Mouse (Mus musculus): ENCODE measurements around the gene Gm20388. TPM values are rescaled to one million over a fixed set of nuclear protein-coding genes. Genes with fewer than 3 reads are reported as not detected.

The Gm20388 gene
- total RNA-seq, 1 experiment from 2014 or later = 3.6 TPM

DNA sequence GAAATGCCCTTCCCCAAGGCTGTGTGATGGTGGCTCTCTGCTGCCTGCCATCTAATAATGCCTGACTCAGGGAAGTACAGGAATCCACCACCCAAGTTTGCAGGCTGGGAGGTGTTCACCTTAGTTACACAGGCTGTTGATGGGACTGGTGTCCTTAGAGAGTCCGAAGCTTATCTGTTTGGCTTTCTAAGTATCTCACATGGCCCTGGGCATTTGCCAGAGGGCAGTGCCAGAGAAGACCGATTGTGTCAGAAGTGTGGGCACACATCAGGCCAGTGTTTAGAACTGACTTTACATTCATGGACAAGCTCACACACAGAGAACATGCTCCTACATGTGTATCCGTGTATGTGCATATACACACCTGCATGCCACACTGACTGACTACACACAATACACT, 1300.0 kb downstream of the Gm20388 start:
- no peak for DNase-seq

DNA sequence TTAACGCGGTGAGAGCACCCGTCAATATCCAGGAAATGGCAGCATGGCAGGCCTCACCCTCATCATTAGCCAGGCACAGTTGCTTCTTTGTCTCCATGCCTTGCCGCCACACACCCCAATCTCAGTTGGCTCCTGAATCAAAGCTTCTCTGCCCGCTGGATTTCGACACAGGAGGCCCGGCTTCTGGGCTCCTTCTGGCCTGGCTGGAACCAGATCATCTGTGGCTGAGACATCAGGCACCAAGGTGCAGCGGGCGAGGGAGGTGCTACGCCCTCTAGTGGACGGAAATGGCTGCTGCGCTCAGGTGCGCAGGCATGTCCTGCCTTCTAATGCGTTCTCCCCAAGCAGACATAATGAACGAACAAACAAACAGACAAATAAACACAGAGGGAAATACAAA, 1302.6 kb downstream of the Gm20388 start:
- no peak for DNase-seq

DNA sequence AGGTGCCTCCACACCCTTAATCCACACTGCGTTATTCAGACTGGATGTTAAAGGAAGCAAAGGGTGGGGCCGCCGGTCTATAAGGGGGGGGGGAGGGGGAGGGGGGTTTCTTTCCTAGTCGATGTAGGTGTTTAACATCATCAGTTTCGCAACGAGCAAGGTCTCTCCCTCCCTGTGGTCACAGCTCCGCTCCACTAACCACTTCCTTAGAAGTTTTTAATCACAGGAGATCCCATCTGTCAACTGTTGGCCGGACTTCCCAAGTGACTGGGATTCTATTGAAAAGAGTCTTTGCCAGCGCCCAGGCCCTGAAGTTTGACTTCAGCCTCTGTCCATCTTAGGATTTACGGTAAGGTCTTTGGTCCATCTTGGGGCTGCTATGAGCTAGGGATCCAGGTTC, 1303.0 kb downstream of the Gm20388 start:
- DNase-seq = no peak

DNA sequence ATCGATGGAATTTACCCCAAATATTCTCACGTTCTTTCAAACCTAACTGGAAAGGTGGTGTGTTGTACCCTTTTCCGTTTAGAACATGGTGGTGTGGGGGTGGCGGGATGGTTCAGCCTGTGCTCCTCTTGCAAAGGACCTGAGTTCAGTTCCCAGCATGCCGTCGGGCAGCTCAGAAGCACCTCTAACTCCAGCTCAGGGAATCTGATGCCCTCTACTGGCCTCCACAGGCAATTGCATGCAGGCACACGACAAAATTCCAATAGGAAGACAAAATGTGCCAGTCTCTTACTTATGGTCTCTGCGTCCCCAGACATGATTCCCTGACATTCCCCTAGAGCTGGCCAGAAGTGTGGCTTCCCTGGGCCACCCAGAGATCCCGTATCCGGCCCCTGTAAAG, 1304.3 kb downstream of the Gm20388 start:
- no peak for DNase-seq

DNA sequence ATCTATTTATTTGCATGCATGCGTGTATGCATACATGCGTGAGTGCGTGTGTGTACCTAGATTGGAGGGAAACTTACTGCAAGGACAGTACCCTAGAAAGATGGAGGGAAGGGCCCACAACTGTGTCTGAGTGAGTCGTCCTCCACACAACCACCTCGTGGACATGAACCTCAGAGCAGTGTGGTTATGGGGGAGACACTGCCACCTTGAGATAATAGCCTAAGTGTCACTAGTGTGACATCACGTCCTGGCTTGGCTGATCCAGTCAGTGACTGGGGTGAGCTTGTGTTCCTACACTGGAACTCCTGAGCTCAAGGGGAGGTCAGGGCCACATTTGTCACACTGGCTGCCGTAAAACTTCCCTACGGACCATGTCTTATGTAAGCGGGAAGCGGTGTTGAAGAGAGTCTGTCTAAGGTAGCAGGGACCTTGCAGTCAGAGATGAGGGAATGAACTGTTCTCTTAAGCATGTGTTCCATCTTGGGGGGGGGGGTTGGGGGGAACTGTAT, 1305.9 kb downstream of the Gm20388 start:
- no peak for DNase-seq

DNA sequence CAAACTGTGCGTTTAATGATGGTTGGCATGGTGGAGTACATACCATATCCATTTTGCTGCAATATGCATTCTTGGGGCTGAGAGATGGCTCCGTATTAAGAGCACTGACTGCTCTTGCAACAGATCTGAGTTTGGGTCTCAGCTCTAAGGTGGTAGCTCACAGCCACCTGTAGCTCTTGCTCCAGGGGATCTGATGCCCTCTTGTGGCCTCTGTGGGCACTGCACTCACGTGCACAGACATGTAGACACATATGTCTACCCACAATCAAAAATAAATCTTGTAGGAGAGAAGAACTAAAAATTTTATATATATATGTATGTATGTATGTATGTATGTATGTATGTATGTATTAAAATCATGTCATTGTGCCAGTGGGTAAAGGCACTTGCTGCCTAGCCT, 1307.8 kb downstream of the Gm20388 start:
- DNase-seq = no peak

DNA sequence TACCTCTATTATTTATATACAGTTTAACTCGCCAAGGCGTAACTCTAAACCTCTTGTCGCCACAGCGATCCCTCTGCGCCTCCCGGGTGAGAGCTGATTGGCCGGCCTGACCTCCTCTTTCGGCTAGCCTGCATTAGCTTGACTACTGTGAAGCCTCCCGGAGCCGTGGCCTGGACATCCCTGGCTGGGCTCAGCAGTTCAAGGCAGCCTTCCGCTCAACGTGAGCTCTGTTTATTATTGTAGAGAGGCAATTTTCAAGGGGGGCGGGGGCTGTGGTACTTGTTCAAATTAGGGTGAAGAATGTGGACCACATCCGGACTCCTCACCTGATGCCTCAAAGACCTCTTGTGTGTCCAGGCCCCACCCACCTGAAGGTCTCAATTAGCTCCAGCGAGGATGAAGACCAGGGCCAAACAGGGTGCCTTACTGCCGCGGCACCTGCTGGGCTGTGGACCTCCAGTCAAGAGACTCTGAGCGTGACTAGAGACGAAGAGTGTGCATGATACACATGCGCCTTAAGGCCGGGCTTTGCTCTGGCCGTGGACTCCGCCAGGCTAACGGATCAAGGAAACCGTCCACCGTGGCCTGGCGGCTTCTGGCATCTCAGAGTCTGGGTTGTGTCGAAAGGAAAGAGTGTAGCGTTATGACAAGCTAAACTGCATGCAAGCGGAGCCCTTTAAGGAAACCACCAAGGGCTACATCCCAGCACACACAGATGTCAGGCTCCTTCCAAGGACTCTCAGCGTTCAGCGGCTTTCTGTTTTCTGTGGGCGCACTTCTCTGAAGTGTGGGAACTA, 1309.7 kb downstream of the Gm20388 start:
- no peak for DNase-seq

DNA sequence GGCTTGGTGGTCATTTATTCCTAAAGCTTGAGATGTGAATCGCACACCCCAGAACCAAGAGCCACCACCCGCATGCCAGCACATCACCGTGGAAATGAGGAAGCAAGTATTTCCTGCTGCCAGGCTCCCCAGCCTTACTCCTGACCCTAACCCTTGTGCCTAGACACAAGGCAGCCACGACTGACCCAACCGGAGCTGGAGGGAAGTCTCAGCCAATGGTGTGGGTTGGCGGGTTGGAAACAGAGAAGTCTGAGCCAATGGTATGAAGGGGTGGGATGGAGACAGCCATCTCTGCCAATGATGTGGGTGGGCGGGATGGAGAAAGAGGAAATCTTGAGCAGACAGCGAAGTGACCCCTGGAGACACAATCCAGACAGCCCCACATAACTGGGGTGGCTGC, 1314.1 kb downstream of the Gm20388 start:
- no peak for DNase-seq

DNA sequence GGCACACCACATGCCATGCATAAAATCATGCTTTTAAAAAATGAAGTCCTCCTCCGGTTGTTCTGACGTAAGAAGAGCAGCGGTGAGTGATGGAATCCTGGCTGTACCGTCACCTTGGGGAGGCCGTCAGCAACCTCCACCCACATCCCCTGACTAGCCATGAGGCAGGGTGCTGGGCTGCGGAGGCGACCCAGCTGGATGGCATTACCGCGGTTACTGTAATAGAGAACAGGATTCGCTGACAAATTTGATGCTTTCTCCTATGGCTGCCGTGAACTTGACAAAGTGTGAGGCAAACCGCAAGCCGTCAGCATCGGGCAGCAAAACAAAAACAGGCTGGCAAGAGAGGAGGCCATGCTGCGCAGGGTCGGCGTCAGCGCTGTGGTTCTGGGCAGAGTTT, 1317.1 kb downstream of the Gm20388 start:
- DNase-seq = no peak

DNA sequence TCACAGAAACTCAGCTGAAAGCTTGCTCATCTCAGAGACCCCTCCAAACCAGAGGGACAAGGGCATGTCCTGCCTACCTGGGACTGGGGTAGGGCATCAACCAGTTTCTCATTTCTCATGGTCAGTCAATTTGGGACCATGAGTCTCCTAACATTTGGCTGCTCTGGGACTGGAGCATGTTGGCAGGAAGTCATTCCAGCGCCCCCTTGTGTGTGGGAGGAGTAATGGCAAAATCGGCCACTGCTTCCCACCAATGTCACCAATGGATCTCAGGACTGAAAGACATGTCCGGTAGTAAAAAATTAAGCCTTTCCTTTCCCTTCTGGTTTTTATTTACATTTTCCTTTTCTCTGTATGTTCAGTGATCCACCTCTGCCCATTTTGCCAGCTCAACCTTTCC, 1318.3 kb downstream of the Gm20388 start:
- peak; percentile 18 for DNase-seq

DNA sequence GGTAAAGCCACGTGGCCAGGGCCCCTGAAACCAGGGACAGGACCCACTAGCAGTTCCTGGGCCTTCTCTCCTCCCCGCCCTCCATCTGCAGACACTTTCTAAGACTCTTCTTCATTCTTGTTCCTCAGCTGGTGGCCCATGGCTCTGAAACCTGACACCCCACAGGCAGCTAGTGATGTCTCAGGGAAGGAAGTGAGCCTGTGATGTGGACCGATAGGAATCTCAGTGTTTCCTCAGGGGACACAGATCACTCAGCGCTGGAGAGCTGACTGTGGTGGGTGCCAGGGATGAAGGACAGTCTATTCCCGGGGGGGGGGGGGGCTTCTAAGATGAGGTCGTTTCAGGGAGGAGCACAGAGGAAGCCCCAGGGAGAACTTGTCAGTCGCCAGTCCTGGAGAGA, 1318.9 kb downstream of the Gm20388 start:
- DNase-seq = no peak

DNA sequence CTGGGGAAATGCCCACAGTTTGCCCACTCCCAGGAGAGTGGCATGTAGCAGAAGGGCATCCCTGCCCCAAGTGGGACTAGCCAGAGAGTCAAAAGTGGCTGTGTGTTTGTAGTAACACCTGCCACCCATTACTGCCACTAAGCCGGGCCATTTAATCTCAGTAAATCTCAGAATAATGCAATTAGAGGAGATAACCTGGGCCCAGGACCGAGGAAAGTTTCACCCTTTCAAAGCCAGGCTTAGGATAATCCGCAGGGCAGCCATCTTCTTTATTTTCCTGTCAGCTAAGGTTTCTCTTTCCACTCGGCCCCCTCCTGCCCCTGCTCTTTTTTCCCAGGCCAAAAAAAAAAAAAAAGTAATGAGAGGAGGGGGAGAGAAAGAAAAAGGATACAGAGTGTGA, 1322.6 kb downstream of the Gm20388 start:
- no peak for DNase-seq

DNA sequence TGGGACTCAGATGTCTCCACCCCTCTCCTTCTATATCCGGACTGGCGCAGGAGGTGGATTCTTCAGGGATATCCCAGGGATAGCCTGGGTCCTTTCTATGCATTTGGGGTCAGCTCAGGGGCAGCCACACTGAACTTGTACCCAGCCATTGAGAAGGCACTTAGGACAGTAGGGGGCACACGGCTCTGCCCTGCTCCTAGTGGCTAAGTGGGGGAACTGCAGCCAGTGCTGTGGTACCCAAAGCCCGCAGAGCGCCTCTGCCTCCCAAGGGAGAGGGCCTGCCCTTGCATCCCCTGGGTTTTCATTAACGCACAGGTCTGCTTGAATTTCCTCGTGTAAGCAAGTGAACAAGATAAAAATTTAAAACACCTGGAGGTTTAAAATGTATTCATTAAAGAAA, 1324.3 kb downstream of the Gm20388 start:
- DNase-seq = no peak

DNA sequence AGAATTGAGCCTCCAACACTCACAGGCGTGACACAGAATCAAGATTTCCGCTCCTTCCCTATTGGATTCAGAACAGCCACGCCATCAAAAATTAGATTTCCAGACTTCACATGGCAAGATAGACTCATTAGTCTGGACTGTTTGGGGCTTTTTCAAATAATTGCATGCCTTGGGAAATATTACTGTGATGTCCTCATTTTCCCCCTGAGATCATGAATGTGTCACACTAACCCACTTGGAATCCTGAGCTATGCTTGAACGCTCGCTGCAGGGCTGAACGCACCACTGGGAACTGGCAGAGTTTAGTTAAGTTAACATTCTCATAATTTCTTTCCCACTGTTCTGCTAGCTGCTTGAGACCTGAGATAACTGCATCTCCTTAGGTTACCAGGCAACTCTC, 1329.0 kb downstream of the Gm20388 start:
- DNase-seq = no peak

DNA sequence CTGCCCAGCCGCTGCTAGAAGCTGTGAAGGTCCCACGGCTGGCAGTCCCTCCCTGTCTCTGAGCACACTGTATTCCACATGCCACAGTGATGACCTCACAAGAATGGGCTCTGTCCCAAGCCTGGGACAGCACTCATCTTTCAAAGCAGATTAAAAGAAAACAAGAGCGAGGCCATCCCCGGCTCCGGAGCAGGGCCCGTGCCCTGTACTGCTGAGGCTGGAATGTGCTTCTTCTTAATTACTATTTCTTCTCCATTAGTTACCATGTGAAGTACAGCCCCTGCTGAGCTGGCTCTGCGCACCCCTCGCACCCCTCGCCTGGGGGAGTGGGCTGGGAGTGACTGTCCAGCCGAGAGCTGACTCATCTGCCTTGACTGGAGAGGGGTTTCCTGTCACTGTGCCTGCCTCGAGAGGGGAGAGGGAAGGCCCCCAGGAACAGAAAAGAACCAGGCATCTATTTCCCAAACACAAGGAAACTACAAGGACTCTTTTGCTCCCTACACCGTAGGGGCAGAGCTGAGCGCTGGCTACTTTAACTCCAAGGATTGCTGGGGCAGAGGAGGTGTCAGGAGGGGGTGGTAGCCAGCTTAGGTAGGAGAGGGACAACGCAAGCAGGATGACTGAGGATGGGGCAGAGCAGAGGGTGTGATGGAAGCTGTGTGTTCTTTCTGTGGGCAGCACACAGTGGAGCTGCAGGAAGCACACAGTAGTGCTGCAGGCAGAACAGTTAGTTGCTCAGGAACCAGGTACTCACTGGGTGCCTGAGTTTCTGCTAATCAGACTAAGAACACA, 1331.3 kb downstream of the Gm20388 start:
- DNase-seq = peak; percentile 77

DNA sequence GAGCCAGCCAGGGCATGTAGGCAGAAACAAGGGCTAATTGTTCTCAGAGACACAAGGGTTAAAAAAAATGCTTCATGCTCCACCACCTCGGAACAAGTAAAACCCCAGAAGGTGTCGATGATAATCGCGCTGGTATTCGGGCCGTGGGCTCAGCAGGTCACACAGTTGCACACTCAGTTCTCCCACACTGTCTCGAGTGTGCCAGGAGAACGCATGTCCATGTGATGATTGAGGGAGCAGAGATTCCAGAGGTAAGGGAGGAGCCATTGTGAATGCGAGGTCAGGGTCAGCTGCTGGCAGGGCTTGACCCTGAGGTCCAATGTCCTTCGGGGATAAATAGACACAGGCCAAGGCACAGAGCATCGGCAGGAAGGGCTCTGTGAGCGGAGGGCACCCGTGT, 1332.0 kb downstream of the Gm20388 start:
- DNase-seq = no peak

DNA sequence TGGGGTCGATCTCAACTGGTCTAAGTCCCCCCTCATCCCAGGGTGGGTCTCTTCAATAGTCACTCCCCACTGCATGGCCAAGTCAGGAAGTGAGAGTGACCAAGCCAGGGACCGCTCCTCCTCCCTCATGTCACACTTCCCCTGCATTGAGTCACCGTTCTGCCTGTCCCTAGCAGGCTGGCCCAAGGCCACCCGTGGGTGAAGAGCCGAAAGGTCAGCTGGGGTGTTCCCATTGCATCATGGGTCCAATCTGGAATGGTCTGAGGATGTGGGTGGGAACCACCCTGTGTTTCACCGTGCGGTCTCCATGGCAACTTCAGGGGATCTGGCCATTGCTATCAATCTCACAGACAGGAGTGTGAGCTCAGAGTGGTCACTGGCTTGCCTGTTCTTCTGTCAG, 1338.2 kb downstream of the Gm20388 start:
- DNase-seq = peak; percentile 84

DNA sequence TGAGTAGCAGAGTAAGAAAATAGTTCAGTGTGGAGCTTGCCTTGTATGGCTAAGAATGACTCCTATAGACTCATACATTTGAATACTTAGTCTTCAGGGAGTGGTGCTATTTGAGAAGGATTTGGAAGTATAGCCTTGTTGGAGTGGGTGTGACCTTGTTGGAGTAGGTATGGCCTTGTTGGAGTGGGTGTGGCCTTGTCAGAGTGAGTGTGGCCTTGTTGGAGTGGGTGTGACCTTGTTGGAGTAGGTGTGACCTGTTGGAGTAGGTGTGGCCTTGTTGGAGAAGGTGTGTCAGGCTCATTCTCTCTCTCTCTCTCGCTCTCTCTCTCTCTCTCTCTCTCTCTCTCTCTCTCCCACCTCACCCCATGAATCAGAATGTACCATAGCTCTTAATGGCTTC, 1338.8 kb downstream of the Gm20388 start:
- DNase-seq = no peak

DNA sequence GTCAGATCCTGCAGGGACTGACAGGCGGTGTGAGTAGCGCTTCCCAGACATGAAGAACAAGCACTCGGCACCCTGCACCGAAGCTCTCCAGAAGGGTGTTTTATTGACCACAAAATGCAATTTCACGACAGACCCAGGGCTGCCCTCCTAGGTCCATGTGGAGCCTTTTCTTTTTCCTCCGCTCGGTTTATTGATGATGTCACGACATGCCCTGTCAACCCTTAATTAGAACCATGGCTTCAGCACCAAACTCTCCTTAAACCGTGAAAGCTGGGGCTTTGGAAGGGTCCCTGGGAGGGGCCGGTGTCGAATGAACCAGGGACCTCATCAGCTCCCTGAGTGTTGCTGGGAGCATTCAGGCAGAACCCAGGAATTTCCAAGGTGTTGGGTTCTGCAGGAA, 1340.4 kb downstream of the Gm20388 start:
- no peak for DNase-seq

DNA sequence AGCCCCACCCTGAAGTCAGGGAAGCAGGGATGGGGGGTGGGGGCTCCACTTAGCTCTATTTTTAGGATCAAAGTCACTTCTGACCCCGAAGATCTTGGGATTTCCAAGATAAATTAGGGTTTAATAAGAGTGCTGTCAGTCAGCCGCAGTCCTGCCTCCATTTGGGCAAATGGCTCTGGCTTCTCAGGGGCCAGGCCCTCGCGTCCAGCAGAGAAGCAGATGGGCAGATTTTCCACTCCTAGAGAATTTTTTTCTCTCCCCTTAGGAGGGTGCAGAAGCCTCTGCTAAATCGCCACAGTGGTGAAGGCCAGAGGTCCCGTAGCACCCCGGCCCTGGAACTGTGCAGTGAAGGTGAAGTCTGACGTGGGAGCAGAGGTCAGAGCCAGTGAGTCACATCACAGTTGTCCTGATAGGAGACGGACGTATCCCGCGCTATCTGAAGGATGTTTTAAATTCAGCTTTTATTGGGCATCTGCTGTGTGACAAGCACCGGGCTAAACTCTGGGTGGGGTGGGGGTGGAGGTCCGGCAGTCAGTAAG, 1345.2 kb downstream of the Gm20388 start:
- DNase-seq = peak; percentile 34

DNA sequence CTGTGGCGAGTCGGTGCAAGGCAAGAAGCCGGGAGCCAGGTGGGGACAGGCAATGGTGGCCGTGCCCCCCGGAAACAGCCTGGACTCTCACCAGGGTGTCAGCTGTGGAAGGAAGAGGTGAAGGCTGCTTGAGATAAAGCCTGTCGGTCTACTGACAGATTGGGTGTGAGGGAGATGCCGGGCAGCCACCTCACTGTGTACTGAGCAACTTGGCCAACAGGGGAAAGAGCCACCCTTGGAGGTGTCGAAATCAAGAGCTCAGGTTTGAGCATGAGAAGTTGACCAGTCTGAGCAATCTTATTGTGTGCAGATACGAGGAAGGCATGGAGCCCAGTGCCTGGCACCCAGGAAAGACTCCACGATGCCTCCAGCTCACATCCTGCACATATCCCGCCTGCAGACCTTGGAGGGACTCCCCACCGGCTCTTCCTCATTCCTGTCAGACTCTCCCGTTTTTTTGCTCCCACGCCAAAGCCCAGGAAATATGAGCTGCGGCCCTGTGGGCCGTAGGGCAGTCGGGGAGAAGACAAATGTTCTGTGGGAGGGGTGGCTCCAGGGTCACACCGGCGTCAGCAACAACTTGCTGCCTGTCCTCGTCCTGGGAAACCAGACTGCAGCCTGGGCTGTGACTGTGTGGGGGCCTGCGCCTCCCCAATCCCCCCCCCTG, 1347.6 kb downstream of the Gm20388 start:
- peak; percentile 39 for DNase-seq

DNA sequence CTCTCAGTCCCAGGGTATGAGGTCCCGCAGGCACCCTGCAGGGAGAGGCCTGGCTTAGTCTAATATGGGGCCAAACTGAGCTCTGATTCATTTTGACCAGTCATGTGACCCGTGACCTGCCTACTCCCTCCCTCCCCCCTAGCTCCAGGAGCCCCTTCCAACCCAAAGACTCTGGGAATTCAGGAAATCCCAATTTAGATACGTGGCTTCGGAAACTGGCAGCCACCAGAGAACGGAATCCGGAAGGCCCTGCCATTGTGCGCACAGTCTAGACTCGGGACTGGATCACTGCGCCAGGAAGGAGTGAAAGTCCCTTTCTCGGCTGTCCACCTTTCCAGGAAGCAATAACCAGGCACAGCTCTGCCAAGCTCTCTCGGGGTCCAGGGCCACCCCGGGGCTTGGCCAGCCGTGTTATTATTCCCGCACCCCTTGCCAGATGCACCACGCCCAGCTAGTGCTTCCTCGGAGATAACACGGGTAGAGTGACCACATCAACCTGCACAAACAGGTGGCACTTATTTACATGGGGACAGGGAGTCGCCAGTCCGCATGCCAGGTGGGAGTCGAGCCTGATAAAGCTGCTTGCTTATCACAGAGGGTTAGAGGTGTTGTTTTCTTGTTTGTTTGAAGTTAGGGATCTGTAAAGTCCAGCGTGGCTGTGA, 1352.2 kb downstream of the Gm20388 start:
- no peak for DNase-seq
